In the genomic region with DNA sequence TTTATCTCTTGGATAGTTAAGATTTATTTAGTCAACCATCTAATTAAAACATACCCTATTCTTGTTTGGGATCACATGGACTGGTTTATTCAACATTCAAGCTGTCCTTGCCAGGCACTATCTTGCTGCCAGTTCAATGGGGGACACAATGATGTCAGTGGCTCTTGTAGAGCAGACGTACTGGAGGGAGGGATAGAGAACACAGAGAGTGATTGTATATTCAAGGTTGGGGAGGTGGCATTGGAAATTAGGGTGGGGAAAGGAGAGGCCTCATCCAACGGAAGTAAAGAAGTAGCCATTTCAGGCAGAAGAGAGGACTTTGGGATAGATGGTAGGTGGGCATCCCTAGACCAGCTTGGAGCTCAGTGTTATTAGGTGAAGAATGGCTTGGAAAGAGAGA, we compare ENCODE assay signal across 22 mouse cellular contexts. TPM values are rescaled to one million over a fixed set of nuclear protein-coding genes. Genes with fewer than 3 reads are reported as not detected.
DNase-seq lines count a peak whose midpoint lies in the region; ATAC-seq and TF ChIP-seq lines count a peak whose summit lies in the region.
"Had no signal": no experiment of that assay in that cellular context is flagged by ENCODE, and none has a peak within 500 bp of the region (broad histone marks: within the 10 kb centered on the region; RNA-seq: fewer than 3 reads in every experiment).

No protein-coding gene starts in this region.

- 0 out of 2 replicates have a peak overlapping the region, but pooled peaks have one; percentile 25 for H3K27ac ChIP-seq in liver, embryonic 11.5 days (ENCODE audit: low read depth, low read length)
- H3K27ac ChIP-seq in MEL (ENCODE audit: control insufficient read depth, low read depth, low read length): peak overlapping the region; percentile 69
- peak overlapping the region; percentile 63 for H3K27ac ChIP-seq in liver, embryonic 15.5 days (replicated peaks)
- H3K27ac ChIP-seq: embryonic facial prominence, embryonic 13.5 days; heart, embryonic 13.5 days; hindbrain, embryonic 12.5 days had no signal

- 61% methylated on average over 2 of the region's 2 CpGs for WGBS in liver, embryonic 11.5 days
- 37% methylated on average over 2 of the region's 2 CpGs for WGBS in liver, embryonic 15.5 days (ENCODE audit: insufficient replicate concordance)

- no peak overlapping the region for H3K9ac ChIP-seq in liver, embryonic 11.5 days (ENCODE audit: low read depth, low read length)
- no peak overlapping the region for H3K9ac ChIP-seq in MEL (ENCODE audit: control insufficient read depth, low read depth, low read length, poor library complexity, severe bottlenecking)
- no peak overlapping the region for H3K9ac ChIP-seq in liver, embryonic 15.5 days
- H3K9ac ChIP-seq: embryonic facial prominence, embryonic 13.5 days; heart, embryonic 13.5 days; hindbrain, embryonic 12.5 days had no signal

- no peak for TF ChIP-seq POLR2A in MEL (IDR thresholded peaks at IDR 0.05; ENCODE audit: control insufficient read depth in 1 of 2, insufficient read depth in 1 of 2, low read depth in 1 of 2, low read length in 2 of 2, poor library complexity in 1 of 2)
- TF ChIP-seq POLR2A in brain, embryonic 14.5 days (IDR thresholded peaks at IDR 0.05; ENCODE audit: borderline replicate concordance, extremely low read depth, insufficient read depth, insufficient read length, poor library complexity, severe bottlenecking): no peak

- no peaks in the 10 kb centered on the region for H3K9me3 ChIP-seq in liver, embryonic 11.5 days (ENCODE audit: control insufficient read depth, low read length)
- no peaks in the 10 kb centered on the region for H3K9me3 ChIP-seq in MEL (replicated peaks; ENCODE audit: insufficient read depth, low read length)
- H3K9me3 ChIP-seq in liver, embryonic 15.5 days (replicated peaks): no peaks in the 10 kb centered on the region
- H3K9me3 ChIP-seq: embryonic facial prominence, embryonic 13.5 days had no signal

- no peaks in the 10 kb centered on the region for H3K27me3 ChIP-seq in liver, embryonic 11.5 days (replicated peaks; ENCODE audit: control insufficient read depth, insufficient read depth, low read length)
- no peaks in the 10 kb centered on the region for H3K27me3 ChIP-seq in MEL (ENCODE audit: control insufficient read depth in 1 of 2, insufficient read depth in 2 of 2, low read length in 2 of 2)
- no peaks in the 10 kb centered on the region for H3K27me3 ChIP-seq in liver, embryonic 15.5 days
- H3K27me3 ChIP-seq: embryonic facial prominence, embryonic 13.5 days; heart, embryonic 13.5 days; hindbrain, embryonic 12.5 days had no signal

- peak overlapping the region; percentile 20; the same call in 1 of the 2 replicates for H3K4me2 ChIP-seq in liver, embryonic 11.5 days
- H3K4me2 ChIP-seq in liver, embryonic 15.5 days: peak overlapping the region; percentile 13; the same call in 1 of the 2 replicates
- H3K4me2 ChIP-seq: embryonic facial prominence, embryonic 13.5 days; heart, embryonic 13.5 days; hindbrain, embryonic 12.5 days had no signal

- DNase-seq in liver, embryonic 11.5 days (ENCODE audit: low spot score): no peak
- DNase-seq in liver (no peak), MEL (ENCODE audit: low read depth, low spot score) (no peak)
- DNase-seq in brain, embryonic 14.5 days (ENCODE audit: low read depth): peak; percentile 68
- no peak for DNase-seq in urinary bladder, postnatal 36 days (ENCODE audit: low spot score in 2 of 2)
- no peak for DNase-seq in right cerebral cortex, adult 2 months (ENCODE audit: low spot score in 2 of 2)
- DNase-seq: adrenal gland, adult 2 months; adrenal gland, postnatal 25 days; cerebellum, adult 11-12 months; cerebellum, adult 9-11 months; cerebellum, postnatal 36 days; gastrocnemius, postnatal 36 days; heart, adult 11 months; heart, postnatal 4 days had no signal

- no peak for TF ChIP-seq RAD21 in MEL (IDR thresholded peaks at IDR 0.05; ENCODE audit: low read depth, low read length)

- H3K36me3 ChIP-seq in liver, embryonic 11.5 days (ENCODE audit: control insufficient read depth, insufficient read depth, low read length): no peaks in the 10 kb centered on the region
- H3K36me3 ChIP-seq in MEL (ENCODE audit: control insufficient read depth in 1 of 2, insufficient read depth in 2 of 2, low read length in 2 of 2): peaks cover 0 to 11% of the 10 kb centered on the region in 2 experiments; a peak in 2 of 4 replicates
- no peaks in the 10 kb centered on the region for H3K36me3 ChIP-seq in liver, embryonic 15.5 days (replicated peaks)
- H3K36me3 ChIP-seq: embryonic facial prominence, embryonic 13.5 days; heart, embryonic 13.5 days; hindbrain, embryonic 12.5 days had no signal

- no peak for TF ChIP-seq CTCF in MEL (IDR thresholded peaks at IDR 0.05 in 2 of 3, conservative IDR thresholded peaks at IDR 0.05 in 1 of 3; ENCODE audit: control insufficient read depth in 1 of 3, insufficient read depth in 1 of 3, low read depth in 2 of 3, low read length in 3 of 3, poor library complexity in 1 of 3, severe bottlenecking in 1 of 3)
- TF ChIP-seq CTCF in brain, embryonic 14.5 days (IDR thresholded peaks at IDR 0.05; ENCODE audit: borderline replicate concordance, extremely low read depth, insufficient read depth, insufficient read length): no peak

- peaks cover 18% of the 10 kb centered on the region for H3K4me1 ChIP-seq in liver, embryonic 11.5 days (replicated peaks; ENCODE audit: control insufficient read depth, insufficient read depth, low read length)
- H3K4me1 ChIP-seq in MEL (ENCODE audit: control insufficient read depth in 1 of 2, insufficient read depth in 2 of 2, low read length in 2 of 2): peaks cover 5 to 19% of the 10 kb centered on the region in 2 experiments
- peaks cover 27% of the 10 kb centered on the region for H3K4me1 ChIP-seq in liver, embryonic 15.5 days (replicated peaks)
- H3K4me1 ChIP-seq: embryonic facial prominence, embryonic 13.5 days; hindbrain, embryonic 12.5 days had no signal

- H3K4me3 ChIP-seq in liver, embryonic 11.5 days (ENCODE audit: low read depth, low read length): no peak overlapping the region
- no peak overlapping the region for H3K4me3 ChIP-seq in MEL (ENCODE audit: control insufficient read depth in 1 of 2, insufficient read depth in 1 of 2, low read depth in 2 of 2, low read length in 2 of 2)
- no peak overlapping the region for H3K4me3 ChIP-seq in liver, embryonic 15.5 days (replicated peaks)
- H3K4me3 ChIP-seq: embryonic facial prominence, embryonic 13.5 days; heart, embryonic 13.5 days; hindbrain, embryonic 12.5 days had no signal

- peak; percentile 50; the same call in 1 of the 2 replicates for ATAC-seq in liver, embryonic 11.5 days (replicated peaks; ENCODE audit: low FRiP score)
- ATAC-seq in liver, embryonic 15.5 days (ENCODE audit: insufficient read depth): no peak
- no peak for ATAC-seq in cerebellum, adult (ENCODE audit: insufficient number of reproducible peaks, low FRiP score, low TSS enrichment)
- ATAC-seq: forebrain, embryonic 14.5 days; hindbrain, embryonic 16.5 days had no signal

- TF ChIP-seq EP300 in MEL (IDR thresholded peaks at IDR 0.05; ENCODE audit: low read depth in 1 of 2, low read length in 2 of 2): no peak

- no peaks in the 10 kb centered on the region for H3K79me2 ChIP-seq in MEL (ENCODE audit: control insufficient read depth, insufficient read depth, low read length, poor library complexity)

TF ChIP-seq in MEL, 35 proteins besides CTCF, POLR2A, EP300 and RAD21:
- TF ChIP-seq UBTF (IDR thresholded peaks at IDR 0.05; ENCODE audit: borderline replicate concordance, insufficient read depth, low read depth, low read length): no peak
- no peak for TF ChIP-seq MAFK (IDR thresholded peaks at IDR 0.05; ENCODE audit: borderline replicate concordance, low read depth, low read length)
- no peak for TF ChIP-seq ZC3H11A (IDR thresholded peaks at IDR 0.05; ENCODE audit: low read depth, low read length)
- no peak for TF ChIP-seq TCF12 (IDR thresholded peaks at IDR 0.05; ENCODE audit: low read depth, low read length)
- no peak for TF ChIP-seq MAZ (IDR thresholded peaks at IDR 0.05; ENCODE audit: low read depth, low read length)

RNA-seq across cellular contexts. Expression of a gene that starts 16.2 kb away (rescaled TPM):
- polyA plus RNA-seq in liver, embryonic 11.5 days (2014; fragmentation: Nextera tagmentation; extraction: Ambion mirVana): 235 and 274 TPM in 2 replicates
- total RNA-seq in MEL (2012; rRNA removed): 57.7 and 60.0 TPM in 2 replicates
- 10 to 100 TPM in 1 of 2 experiments, not detected in 1; 94.8 TPM for polyA plus RNA-seq in MEL (2012; ENCODE audit: insufficient read depth in 1 of 2, insufficient read length in 2 of 2, low read depth in 1 of 2, low replicate concordance in 2 of 2, missing spikeins in 1 of 2)
- 62.8 and 73.8 TPM in 2 replicates for polyA plus RNA-seq in brain, embryonic 14.5 days (2012; rRNA removed)
- 99.0 and 111 TPM in 2 replicates for polyA plus RNA-seq in liver, embryonic 15.5 days (2015; fragmentation: Nextera tagmentation; extraction: Ambion mirVana)

RNA-seq across cellular contexts. Expression of a gene that starts 28.4 kb away (rescaled TPM):
- 0.49 and 0.77 TPM in 2 replicates for polyA plus RNA-seq in liver, embryonic 11.5 days (2014; fragmentation: Nextera tagmentation; extraction: Ambion mirVana)
- 0.26 and 0.65 TPM in 2 replicates for total RNA-seq in MEL (2012; rRNA removed)
- polyA plus RNA-seq in MEL (2012; ENCODE audit: insufficient read depth in 1 of 2, insufficient read length in 2 of 2, low read depth in 1 of 2, low replicate concordance in 2 of 2, missing spikeins in 1 of 2): under 1 TPM in 1 of 2 experiments, not detected in 1; 0.45 TPM
- 0.03 and 0.06 TPM in 2 replicates for polyA plus RNA-seq in brain, embryonic 14.5 days (2012; rRNA removed)
- 0.67 and 0.81 TPM in 2 replicates for polyA plus RNA-seq in liver, embryonic 15.5 days (2015; fragmentation: Nextera tagmentation; extraction: Ambion mirVana)
- total RNA-seq: adrenal gland, adult 2 months; adrenal gland, postnatal 25 days; gastrocnemius, adult 8-10 months; gastrocnemius, postnatal 36 days; heart, postnatal 4 days had no signal
- polyA plus RNA-seq: embryonic facial prominence, embryonic 13.5 days; heart, embryonic 13.5 days; hindbrain, embryonic 16.5 days had no signal

RNA-seq across cellular contexts. Expression of a gene that starts 54.9 kb away (rescaled TPM):
- polyA plus RNA-seq in liver, embryonic 11.5 days (2014; fragmentation: Nextera tagmentation; extraction: Ambion mirVana): 0.07 TPM in 1 of 2 replicates, not detected in the other
- 0.04 and 0.13 TPM in 2 replicates for total RNA-seq in MEL (2012; rRNA removed)
- under 1 TPM in 1 of 2 experiments, not detected in 1; 0.19 TPM for polyA plus RNA-seq in MEL (2012; ENCODE audit: insufficient read depth in 1 of 2, insufficient read length in 2 of 2, low read depth in 1 of 2, low replicate concordance in 2 of 2, missing spikeins in 1 of 2)
- polyA plus RNA-seq in brain, embryonic 14.5 days (2012; rRNA removed): 0.05 and 0.16 TPM in 2 replicates
- 0.07 and 0.08 TPM in 2 replicates for polyA plus RNA-seq in liver, embryonic 15.5 days (2015; fragmentation: Nextera tagmentation; extraction: Ambion mirVana)
- total RNA-seq: gastrocnemius, postnatal 36 days had no signal
- polyA plus RNA-seq: embryonic facial prominence, embryonic 13.5 days; forebrain, embryonic 14.5 days; heart, embryonic 13.5 days; hindbrain, embryonic 12.5 days; hindbrain, embryonic 16.5 days had no signal
